Mouse (Mus musculus): ENCODE measurements around the gene Dnm1. TPM values are rescaled to one million over a fixed set of nuclear protein-coding genes. Genes with fewer than 3 reads are reported as not detected.
A peak's percentile ranks its signal among the peaks of the same experiment; 100 is the strongest.
"Not testable (repeated sequence)": the region's sequence is repeated elsewhere in the genome, so short reads cannot be mapped to it uniquely, and the experiment has no call there.

Dnm1 gene
- polyA plus RNA-seq, 1 experiment = 52.6 TPM

DNA sequence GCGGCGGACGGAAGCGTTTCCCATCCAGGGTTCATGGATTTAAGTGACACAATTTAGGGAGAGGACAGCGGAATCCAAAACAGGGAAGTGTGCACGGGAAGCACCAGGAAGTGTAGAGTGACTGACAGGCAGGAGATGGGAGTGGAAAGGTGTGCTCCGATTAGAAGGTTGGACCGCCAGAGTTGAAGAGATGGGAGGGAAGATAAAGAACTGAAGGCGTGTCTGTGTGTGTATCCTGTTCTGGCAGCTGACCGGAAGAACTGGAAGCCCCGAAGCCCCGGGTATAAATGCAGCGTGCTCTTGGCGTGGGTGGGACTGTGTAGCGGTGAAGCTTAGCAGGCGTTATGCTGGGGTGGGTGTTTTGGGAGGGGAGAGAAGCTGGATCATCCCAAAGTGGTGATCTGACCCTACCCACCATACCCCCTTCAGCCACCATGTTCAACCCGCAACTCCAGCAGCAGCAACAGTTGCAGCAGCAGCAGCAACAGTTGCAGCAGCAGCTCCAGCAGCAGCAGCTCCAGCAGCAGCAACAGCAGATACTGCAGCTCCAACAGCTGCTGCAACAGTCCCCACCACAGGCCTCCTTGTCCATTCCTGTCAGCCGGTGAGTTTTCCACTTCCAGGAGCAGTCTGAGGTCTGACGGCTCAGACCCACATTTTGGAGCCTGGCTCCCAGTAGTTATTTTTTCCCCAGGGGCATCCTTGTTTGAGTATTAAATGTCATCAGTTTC is 10.4 kb upstream of the Dnm1 start:
- Histone ChIP-seq H3K4me3 (ENCODE audit: insufficient read depth, low read length) (peak overlapping the region; percentile 64), H3K4me1 (ENCODE audit: control insufficient read depth, insufficient read depth, low read length) (no peaks in the 10 kb centered on the region; the same call in 1 of the 2 replicates), H3K27ac (ENCODE audit: insufficient read depth, low read length) (peak overlapping the region; percentile 44)
- TF ChIP-seq POLR2A (IDR thresholded peaks at IDR 0.05; ENCODE audit: low read depth, low read length) = no peak
- no peak for TF ChIP-seq CTCF (IDR thresholded peaks at IDR 0.05; ENCODE audit: borderline replicate concordance, insufficient read depth, low read length)

- Histone ChIP-seq H3K4me1 (ENCODE audit: control insufficient read depth, insufficient read depth, low read length) (no peaks in the 10 kb centered on the region; the same call in 1 of the 2 replicates), H3K27ac (ENCODE audit: insufficient read depth, low read length) (peak overlapping the region; percentile 44), H3K4me3 (ENCODE audit: insufficient read depth, low read length) (peak overlapping the region; percentile 64)
- peak; percentile 70 for TF ChIP-seq CTCF (IDR thresholded peaks at IDR 0.05; ENCODE audit: borderline replicate concordance, insufficient read depth, low read length)
- TF ChIP-seq POLR2A (IDR thresholded peaks at IDR 0.05; ENCODE audit: low read depth, low read length) = peak; percentile 76
Observed at GRCm38 (mm10) chr2:32362817-32363340, 9.7 kb upstream of the Dnm1 start.

- H3K27ac ChIP-seq (ENCODE audit: insufficient read depth, low read length) = peak overlapping the region; percentile 44; the same call in 1 of the 2 replicates
- not testable (repeated sequence) for H3K4me1 ChIP-seq (ENCODE audit: control insufficient read depth, insufficient read depth, low read length)
- H3K4me3 ChIP-seq (ENCODE audit: insufficient read depth, low read length) = peak overlapping the region; percentile 64
Observed at GRCm38 (mm10) chr2:32362274-32362673, 9.1 kb upstream of the Dnm1 start.

DNA sequence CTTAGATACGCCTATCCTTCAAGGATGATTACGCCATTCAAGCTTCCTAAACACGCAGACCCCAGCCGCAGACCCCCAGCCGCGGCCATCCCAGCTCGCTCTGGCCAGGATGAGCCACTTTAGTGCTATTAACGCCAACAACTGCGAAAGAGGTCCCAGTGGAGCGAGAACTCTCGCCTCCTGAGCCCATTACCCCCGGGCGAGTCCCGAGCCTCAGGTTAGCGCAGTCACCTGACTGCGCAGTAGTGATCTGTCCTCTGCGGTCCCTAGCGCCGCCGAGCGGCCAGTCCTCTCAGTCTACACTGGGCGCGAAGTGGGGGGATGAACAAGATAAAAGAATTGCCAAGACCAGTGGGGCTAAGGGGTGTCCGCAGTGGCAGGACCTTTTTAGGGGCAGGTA is 8.3 kb upstream of the Dnm1 start:
- peak overlapping the region; percentile 47 for H3K4me3 ChIP-seq (ENCODE audit: insufficient read depth, low read length)
- H3K4me1 ChIP-seq (ENCODE audit: control insufficient read depth, insufficient read depth, low read length) = no peaks in the 10 kb centered on the region; the same call in 1 of the 2 replicates
- TF ChIP-seq CTCF (IDR thresholded peaks at IDR 0.05; ENCODE audit: borderline replicate concordance, insufficient read depth, low read length) (peak; percentile 54; the same call in 1 of the 2 replicates), POLR2A (IDR thresholded peaks at IDR 0.05; ENCODE audit: low read depth, low read length) (no peak)
- H3K27ac ChIP-seq (ENCODE audit: insufficient read depth, low read length) = no peak overlapping the region

- Histone ChIP-seq H3K4me3 (ENCODE audit: insufficient read depth, low read length) (peak overlapping the region; percentile 47), H3K4me1 (ENCODE audit: control insufficient read depth, insufficient read depth, low read length) (no peaks in the 10 kb centered on the region; the same call in 1 of the 2 replicates), H3K27ac (ENCODE audit: insufficient read depth, low read length) (no peak overlapping the region)
- TF ChIP-seq CTCF (IDR thresholded peaks at IDR 0.05; ENCODE audit: borderline replicate concordance, insufficient read depth, low read length) (no peak), POLR2A (IDR thresholded peaks at IDR 0.05; ENCODE audit: low read depth, low read length) (no peak)
Observed at GRCm38 (mm10) chr2:32360741-32361140, 7.6 kb upstream of the Dnm1 start.

DNA sequence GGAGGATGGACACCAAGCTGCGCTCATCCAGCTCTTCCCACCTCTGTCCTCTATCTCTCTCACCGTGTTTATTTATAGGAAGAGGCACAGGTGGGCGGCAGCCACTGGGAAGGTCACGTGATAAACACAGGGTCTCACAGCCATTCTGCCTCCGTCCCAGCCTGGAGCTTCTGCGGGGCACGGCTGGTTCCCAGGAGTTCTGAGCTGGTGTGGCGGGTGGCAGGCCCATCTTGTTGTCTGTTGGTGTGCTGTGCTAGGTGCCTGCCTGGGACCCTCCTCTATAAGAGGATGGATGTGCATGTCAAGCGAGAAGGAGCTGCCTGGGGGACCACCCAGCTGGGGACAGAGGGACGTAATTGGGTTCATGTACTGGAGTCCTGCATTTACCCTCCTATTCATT is 5.2 kb upstream of the Dnm1 start:
- H3K4me1 ChIP-seq (ENCODE audit: control insufficient read depth, insufficient read depth, low read length) = no peaks in the 10 kb centered on the region
- no peak overlapping the region for H3K27ac ChIP-seq (ENCODE audit: insufficient read depth, low read length)
- TF ChIP-seq POLR2A (IDR thresholded peaks at IDR 0.05; ENCODE audit: low read depth, low read length) (no peak), CTCF (IDR thresholded peaks at IDR 0.05; ENCODE audit: borderline replicate concordance, insufficient read depth, low read length) (no peak)
- H3K4me3 ChIP-seq (ENCODE audit: insufficient read depth, low read length) = no peak overlapping the region

GRCm38 (mm10) chr2:32357710-32358109 is 4.6 kb upstream of the Dnm1 start:
- Histone ChIP-seq H3K27ac (ENCODE audit: insufficient read depth, low read length) (no peak overlapping the region), H3K4me3 (ENCODE audit: insufficient read depth, low read length) (no peak overlapping the region), H3K4me1 (ENCODE audit: control insufficient read depth, insufficient read depth, low read length) (no peaks in the 10 kb centered on the region)
- TF ChIP-seq POLR2A (IDR thresholded peaks at IDR 0.05; ENCODE audit: low read depth, low read length) = no peak
- no peak for TF ChIP-seq CTCF (IDR thresholded peaks at IDR 0.05; ENCODE audit: borderline replicate concordance, insufficient read depth, low read length)

- Histone ChIP-seq H3K27ac (ENCODE audit: insufficient read depth, low read length) (no peak overlapping the region), H3K4me3 (ENCODE audit: insufficient read depth, low read length) (no peak overlapping the region), H3K4me1 (ENCODE audit: control insufficient read depth, insufficient read depth, low read length) (peaks cover 3% of the 10 kb centered on the region; the same call in 1 of the 2 replicates)
- TF ChIP-seq POLR2A (IDR thresholded peaks at IDR 0.05; ENCODE audit: low read depth, low read length) (no peak), CTCF (IDR thresholded peaks at IDR 0.05; ENCODE audit: borderline replicate concordance, insufficient read depth, low read length) (no peak)
Observed at GRCm38 (mm10) chr2:32356216-32356615, 3.1 kb upstream of the Dnm1 start.

DNA sequence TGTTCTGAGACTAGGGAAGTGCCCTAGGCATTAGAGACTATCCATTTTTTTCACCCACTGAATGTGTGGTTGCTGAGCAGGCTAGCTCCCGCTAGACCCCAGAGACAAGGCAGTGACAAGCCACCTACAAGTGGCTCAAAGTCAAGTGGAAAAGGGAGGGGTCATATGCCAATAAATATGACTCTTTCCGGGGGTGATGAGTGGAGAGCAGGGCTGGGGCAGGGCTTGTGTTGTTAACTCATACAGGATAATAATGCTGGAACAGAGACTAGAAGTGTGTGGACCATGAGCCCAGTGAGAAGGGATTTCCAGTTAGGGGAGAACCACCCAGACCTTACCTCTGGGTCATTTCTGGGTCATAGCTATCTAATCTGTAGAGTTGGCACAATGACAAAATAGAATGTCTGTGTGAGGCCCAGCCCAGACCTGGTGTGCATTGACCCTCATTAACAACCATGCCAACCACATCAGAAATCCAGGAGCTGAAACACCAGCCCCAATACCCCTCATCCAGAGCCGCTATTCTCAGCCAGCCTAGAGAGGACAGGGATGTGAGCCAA is 1.3 kb upstream of the Dnm1 start:
- Histone ChIP-seq H3K4me1 (ENCODE audit: control insufficient read depth, insufficient read depth, low read length) (peaks cover 5% of the 10 kb centered on the region; the same call in 1 of the 2 replicates), H3K27ac (ENCODE audit: insufficient read depth, low read length) (no peak overlapping the region), H3K4me3 (ENCODE audit: insufficient read depth, low read length) (no peak overlapping the region)
- TF ChIP-seq CTCF (IDR thresholded peaks at IDR 0.05; ENCODE audit: borderline replicate concordance, insufficient read depth, low read length) = no peak
- no peak for TF ChIP-seq POLR2A (IDR thresholded peaks at IDR 0.05; ENCODE audit: low read depth, low read length)

- TF ChIP-seq CTCF (IDR thresholded peaks at IDR 0.05; ENCODE audit: borderline replicate concordance, insufficient read depth, low read length) = no peak
- TF ChIP-seq POLR2A (IDR thresholded peaks at IDR 0.05; ENCODE audit: low read depth, low read length) = no peak
- no peak overlapping the region for H3K27ac ChIP-seq (ENCODE audit: insufficient read depth, low read length)
- H3K4me1 ChIP-seq (ENCODE audit: control insufficient read depth, insufficient read depth, low read length) = peaks cover 5% of the 10 kb centered on the region; the same call in 1 of the 2 replicates
- H3K4me3 ChIP-seq (ENCODE audit: insufficient read depth, low read length) = no peak overlapping the region
Observed at GRCm38 (mm10) chr2:32353836-32354235, 698 bp upstream of the Dnm1 start.
